Mouse (Mus musculus): Measurements from ENCODE around the gene Adamts13.
A peak's percentile ranks its signal among the peaks of the same experiment; 100 is the strongest.

DNA sequence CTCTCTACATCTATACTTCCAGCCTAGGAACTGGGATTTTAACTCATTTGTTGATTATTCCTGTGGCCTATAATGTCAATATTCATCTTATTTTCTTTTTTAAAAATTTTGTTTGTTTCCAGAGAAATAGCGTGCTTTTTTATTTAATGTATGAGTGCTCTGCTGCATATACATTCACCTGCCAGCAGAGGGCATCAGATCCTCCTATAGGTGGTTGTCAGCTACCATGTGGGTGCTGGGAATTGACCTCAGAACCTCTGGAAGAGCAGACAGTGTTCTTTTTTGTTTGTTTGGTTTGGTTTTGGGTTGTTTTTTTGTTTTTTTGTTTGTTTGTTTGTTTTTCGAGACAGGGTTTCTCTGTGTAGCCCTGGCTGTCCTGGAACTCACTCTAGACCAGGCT lies 6.0 kb upstream of the Adamts13 start:
- no peak for TF ChIP-seq UBTF (IDR thresholded peaks at IDR 0.05; ENCODE audit: borderline replicate concordance, insufficient read depth, low read depth, low read length)
- TF ChIP-seq RAD21 (IDR thresholded peaks at IDR 0.05; ENCODE audit: low read depth, low read length): peak; percentile 38
- TF ChIP-seq CTCF (IDR thresholded peaks at IDR 0.05 in 2 of 3, conservative IDR thresholded peaks at IDR 0.05 in 1 of 3; ENCODE audit: control insufficient read depth in 1 of 3, insufficient read depth in 1 of 3, low read depth in 2 of 3, low read length in 3 of 3, poor library complexity in 1 of 3, severe bottlenecking in 1 of 3): peak; percentile 25 to 60 (median 45); a peak in 5 of 6 replicates
- no peak for TF ChIP-seq USF1 (IDR thresholded peaks at IDR 0.05; ENCODE audit: low read depth, low read length)
- no peak for TF ChIP-seq MAFK (IDR thresholded peaks at IDR 0.05; ENCODE audit: borderline replicate concordance, low read depth, low read length)
- peak; percentile 57 for TF ChIP-seq SMC3 (IDR thresholded peaks at IDR 0.05; ENCODE audit: low read depth, low read length)
- TF ChIP-seq MYC (IDR thresholded peaks at IDR 0.05; ENCODE audit: low read depth, low read length): no peak
